ENCODE assay signal across 24 mouse cellular contexts in genomic region chr12:97519834-97520489, GRCm38 (mm10).
DNase-seq lines count a peak whose midpoint lies in the region; ATAC-seq and TF ChIP-seq lines count a peak whose summit lies in the region.
"Had no signal": no experiment of that assay in that cellular context is flagged by ENCODE, and none has a peak within 500 bp of the region (broad histone marks: within the 10 kb centered on the region; RNA-seq: fewer than 3 reads in every experiment).

No protein-coding gene starts in this region.

- H3K27ac ChIP-seq in forebrain, embryonic 12.5 days: no peak overlapping the region
- H3K27ac ChIP-seq in forebrain, postnatal 0 days (ENCODE audit: low read depth, low read length): no peak overlapping the region
- no peak overlapping the region for H3K27ac ChIP-seq in neural tube, embryonic 12.5 days
- H3K27ac ChIP-seq in forebrain, embryonic 13.5 days: no peak overlapping the region
- no peak overlapping the region for H3K27ac ChIP-seq in forebrain, embryonic 16.5 days (ENCODE audit: low read length)
- H3K27ac ChIP-seq: embryonic facial prominence, embryonic 12.5 days; embryonic facial prominence, embryonic 15.5 days; gastrocnemius, adult 2 months; hindbrain, embryonic 12.5 days; hindbrain, embryonic 15.5 days had no signal

- ATAC-seq in forebrain, embryonic 12.5 days (ENCODE audit: low FRiP score): 0 out of 2 replicates have a peak, but pooled peaks have one; percentile 27
- ATAC-seq in forebrain, postnatal 0 days: no peak
- 0 out of 2 replicates have a peak, but pooled peaks have one; percentile 33 for ATAC-seq in neural tube, embryonic 12.5 days (ENCODE audit: low FRiP score, low read depth)
- peak; percentile 76 for ATAC-seq in forebrain, embryonic 13.5 days
- peak; percentile 72 for ATAC-seq in forebrain, embryonic 16.5 days
- ATAC-seq: activated CD4-positive, CD25-positive, alpha-beta regulatory T cell, adult 4 months had no signal

- no peak overlapping the region for H3K4me2 ChIP-seq in forebrain, embryonic 12.5 days
- H3K4me2 ChIP-seq in forebrain, postnatal 0 days (ENCODE audit: low read depth): no peak overlapping the region
- no peak overlapping the region for H3K4me2 ChIP-seq in neural tube, embryonic 12.5 days (replicated peaks)
- no peak overlapping the region for H3K4me2 ChIP-seq in forebrain, embryonic 13.5 days
- no peak overlapping the region for H3K4me2 ChIP-seq in forebrain, embryonic 16.5 days (ENCODE audit: low read length)
- H3K4me2 ChIP-seq: embryonic facial prominence, embryonic 12.5 days; embryonic facial prominence, embryonic 15.5 days; heart, embryonic 11.5 days; hindbrain, embryonic 12.5 days; hindbrain, embryonic 15.5 days had no signal

- H3K4me3 ChIP-seq in forebrain, embryonic 12.5 days (replicated peaks): no peak overlapping the region
- no peak overlapping the region for H3K4me3 ChIP-seq in forebrain, postnatal 0 days (ENCODE audit: low read depth, low read length)
- no peak overlapping the region for H3K4me3 ChIP-seq in neural tube, embryonic 12.5 days
- no peak overlapping the region for H3K4me3 ChIP-seq in forebrain, embryonic 13.5 days
- H3K4me3 ChIP-seq in forebrain, embryonic 16.5 days (replicated peaks; ENCODE audit: low read length): no peak overlapping the region
- H3K4me3 ChIP-seq: embryonic facial prominence, embryonic 12.5 days; embryonic facial prominence, embryonic 15.5 days; gastrocnemius, adult 2 months; hindbrain, embryonic 12.5 days; hindbrain, embryonic 15.5 days had no signal

- no peaks in the 10 kb centered on the region for H3K9me3 ChIP-seq in forebrain, embryonic 12.5 days
- no peaks in the 10 kb centered on the region for H3K9me3 ChIP-seq in forebrain, postnatal 0 days (ENCODE audit: low read length)
- H3K9me3 ChIP-seq in neural tube, embryonic 12.5 days: no peaks in the 10 kb centered on the region
- H3K9me3 ChIP-seq in forebrain, embryonic 13.5 days (replicated peaks): no peaks in the 10 kb centered on the region
- H3K9me3 ChIP-seq in forebrain, embryonic 16.5 days (ENCODE audit: control insufficient read depth, low read length): no peaks in the 10 kb centered on the region
- H3K9me3 ChIP-seq: embryonic facial prominence, embryonic 12.5 days; embryonic facial prominence, embryonic 15.5 days; hindbrain, embryonic 12.5 days; hindbrain, embryonic 15.5 days had no signal

- no peak for DNase-seq in forebrain, postnatal 0 days
- DNase-seq in neural tube, embryonic 10.5 days (ENCODE audit: extremely low spot score, low spot score): no peak
- DNase-seq in T-cell, adult 2 months (ENCODE audit: low spot score): no peak
- DNase-seq: adrenal gland, adult 8-10 months; adrenal gland, postnatal 36 days; B cell, adult 2 months; cerebellum, adult 11 months; cerebellum, adult 2 months; cerebellum, adult 9-11 months; cerebellum, postnatal 25 days; gastrocnemius, adult 2 months; gastrocnemius, postnatal 14 days; heart, adult 11 months; kidney, adult 11 months had no signal

- TF ChIP-seq CTCF in forebrain, postnatal 0 days (IDR thresholded peaks at IDR 0.05; ENCODE audit: low read depth): no peak

- no peaks in the 10 kb centered on the region for H3K4me1 ChIP-seq in forebrain, embryonic 12.5 days
- no peaks in the 10 kb centered on the region for H3K4me1 ChIP-seq in forebrain, postnatal 0 days (ENCODE audit: insufficient read depth)
- H3K4me1 ChIP-seq in neural tube, embryonic 12.5 days: no peaks in the 10 kb centered on the region
- H3K4me1 ChIP-seq in forebrain, embryonic 13.5 days: no peaks in the 10 kb centered on the region
- H3K4me1 ChIP-seq in forebrain, embryonic 16.5 days (replicated peaks; ENCODE audit: control insufficient read depth, insufficient read depth, low read length): no peaks in the 10 kb centered on the region
- H3K4me1 ChIP-seq: embryonic facial prominence, embryonic 15.5 days; hindbrain, embryonic 12.5 days; hindbrain, embryonic 15.5 days had no signal

- no peaks in the 10 kb centered on the region for H3K27me3 ChIP-seq in forebrain, embryonic 12.5 days
- no peaks in the 10 kb centered on the region for H3K27me3 ChIP-seq in forebrain, postnatal 0 days (ENCODE audit: insufficient read depth, low read length)
- H3K27me3 ChIP-seq in neural tube, embryonic 12.5 days (replicated peaks): no peaks in the 10 kb centered on the region
- H3K27me3 ChIP-seq in forebrain, embryonic 13.5 days: no peaks in the 10 kb centered on the region
- H3K27me3 ChIP-seq in forebrain, embryonic 16.5 days (replicated peaks; ENCODE audit: control insufficient read depth, insufficient read depth, low read length): no peaks in the 10 kb centered on the region
- H3K27me3 ChIP-seq: embryonic facial prominence, embryonic 12.5 days; embryonic facial prominence, embryonic 15.5 days; hindbrain, embryonic 12.5 days; hindbrain, embryonic 15.5 days had no signal

- H3K9ac ChIP-seq in forebrain, embryonic 12.5 days: no peak overlapping the region
- H3K9ac ChIP-seq in forebrain, postnatal 0 days: no peak overlapping the region
- H3K9ac ChIP-seq in neural tube, embryonic 12.5 days: no peak overlapping the region
- H3K9ac ChIP-seq in forebrain, embryonic 13.5 days: no peak overlapping the region
- H3K9ac ChIP-seq in forebrain, embryonic 16.5 days (replicated peaks; ENCODE audit: low read depth, low read length): no peak overlapping the region
- H3K9ac ChIP-seq: embryonic facial prominence, embryonic 12.5 days; embryonic facial prominence, embryonic 15.5 days; hindbrain, embryonic 12.5 days; hindbrain, embryonic 15.5 days had no signal

- 74% methylated on average over 4 of the region's 4 CpGs for WGBS in forebrain, embryonic 12.5 days
- WGBS in forebrain, postnatal 0 days: 55% methylated on average over 4 of the region's 4 CpGs
- WGBS in neural tube, embryonic 12.5 days: 74% methylated on average over 4 of the region's 4 CpGs
- 66% methylated on average over 4 of the region's 4 CpGs for WGBS in forebrain, embryonic 13.5 days
- WGBS in forebrain, embryonic 16.5 days: 54% methylated on average over 4 of the region's 4 CpGs

- H3K36me3 ChIP-seq in forebrain, embryonic 12.5 days (replicated peaks): no peaks in the 10 kb centered on the region
- H3K36me3 ChIP-seq in forebrain, postnatal 0 days (ENCODE audit: insufficient read depth): no peaks in the 10 kb centered on the region
- H3K36me3 ChIP-seq in neural tube, embryonic 12.5 days: no peaks in the 10 kb centered on the region
- H3K36me3 ChIP-seq in forebrain, embryonic 13.5 days (ENCODE audit: poor library complexity, severe bottlenecking): no peaks in the 10 kb centered on the region
- no peaks in the 10 kb centered on the region for H3K36me3 ChIP-seq in forebrain, embryonic 16.5 days (ENCODE audit: control insufficient read depth, insufficient read depth)
- H3K36me3 ChIP-seq: embryonic facial prominence, embryonic 12.5 days; embryonic facial prominence, embryonic 15.5 days; hindbrain, embryonic 12.5 days; hindbrain, embryonic 15.5 days had no signal
